Mouse (Mus musculus): ENCODE results near the gene 1700025C18Rik. TPM values are rescaled to one million over a fixed set of nuclear protein-coding genes. Genes with fewer than 3 reads are reported as not detected.

The 1700025C18Rik gene
- total RNA-seq (2015; ENCODE audit: low replicate concordance): not detected in 2 replicates
- total RNA-seq (2017; ENCODE audit: low replicate concordance): not detected in 2 replicates

DNA sequence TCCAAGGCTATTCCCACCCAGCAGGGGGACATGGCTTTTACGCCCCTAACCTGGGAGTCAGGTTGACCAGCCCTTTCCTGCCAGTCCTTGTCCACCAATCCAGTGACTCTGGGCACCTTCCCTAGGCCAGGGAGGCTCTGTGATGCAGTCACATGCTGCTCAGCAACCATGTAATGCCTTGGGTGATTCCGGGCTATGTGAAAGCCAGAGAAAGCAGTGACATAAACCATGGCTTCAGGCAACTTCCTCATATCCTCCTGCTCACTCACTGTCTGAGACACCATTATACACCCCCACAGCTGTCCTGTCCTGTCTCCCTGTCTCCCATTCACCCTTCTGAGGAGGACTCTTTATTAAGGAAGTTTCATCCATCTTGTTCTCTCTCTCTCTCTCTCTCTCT is at the start of gene 1700025C18Rik:
1700025C18Rik (minus strand) TSS at position 101 of the 400 bp plus-strand sequence.
- no peak for ATAC-seq (replicated peaks; ENCODE audit: low FRiP score, poor library complexity, severe bottlenecking)

DNA sequence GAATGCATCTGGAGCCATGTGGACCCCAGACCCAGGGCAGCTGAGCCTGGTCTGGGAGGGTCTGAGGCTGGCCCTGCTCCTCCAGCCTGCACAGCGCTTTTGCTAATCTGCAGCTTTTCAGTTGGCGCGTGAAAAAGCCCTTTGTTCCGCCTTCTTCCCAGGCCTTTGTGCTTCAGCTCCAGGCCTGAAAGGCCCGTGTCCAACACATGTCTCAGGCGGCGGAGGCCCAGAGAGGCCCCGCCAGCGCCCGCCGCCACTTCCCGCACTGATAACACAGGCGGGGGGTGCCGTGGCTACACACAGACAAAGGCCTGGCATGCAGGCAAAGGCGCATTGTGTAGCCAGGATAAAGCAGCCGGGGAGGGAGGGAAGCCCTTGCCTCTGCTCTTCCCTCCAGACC is 45.5 kb upstream of the 1700025C18Rik start:
- no peak for ATAC-seq (replicated peaks; ENCODE audit: low FRiP score, poor library complexity, severe bottlenecking)

DNA sequence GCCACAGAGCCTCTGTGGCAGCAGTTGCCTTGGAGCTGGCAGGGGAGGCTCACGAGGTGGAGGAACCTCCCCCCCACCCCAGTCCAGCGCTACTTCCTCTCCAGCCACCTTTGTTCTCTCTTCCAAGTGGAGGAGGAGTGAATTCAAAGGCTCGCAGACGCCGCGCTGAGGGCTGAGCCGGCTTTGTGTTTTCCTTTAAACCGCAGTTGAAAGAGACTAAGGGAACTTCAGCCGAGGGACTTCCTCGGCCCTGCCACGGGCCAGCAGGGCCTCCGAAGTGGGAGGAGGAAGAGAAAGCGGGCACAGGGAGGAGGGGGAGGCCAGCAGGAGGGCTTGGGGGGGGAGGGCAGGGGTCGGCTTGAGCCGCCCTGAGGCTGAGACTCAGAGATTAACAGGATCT is 43.0 kb upstream of the 1700025C18Rik start:
- no peak for ATAC-seq (replicated peaks; ENCODE audit: low FRiP score, poor library complexity, severe bottlenecking)

DNA sequence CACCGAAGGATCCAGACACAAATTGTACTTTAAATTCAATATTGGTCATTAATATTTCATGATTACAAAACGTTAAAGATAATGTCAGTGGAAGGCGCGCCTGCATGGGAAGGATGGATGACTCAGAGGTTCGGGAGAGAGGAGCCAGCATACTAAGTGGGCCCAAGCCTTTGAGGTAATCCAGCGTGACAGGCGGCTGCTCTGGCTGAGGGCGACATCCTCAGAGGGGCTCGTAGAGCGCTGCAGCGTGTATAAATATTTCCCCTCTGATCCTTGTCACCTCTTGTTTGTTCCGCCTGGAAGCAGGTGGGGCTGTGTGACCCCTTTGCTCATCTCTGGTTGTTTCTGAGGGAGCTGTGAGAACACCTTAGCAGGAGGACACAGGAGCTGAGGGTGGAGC is 40.9 kb upstream of the 1700025C18Rik start:
- ATAC-seq (replicated peaks; ENCODE audit: low FRiP score, poor library complexity, severe bottlenecking): no peak

DNA sequence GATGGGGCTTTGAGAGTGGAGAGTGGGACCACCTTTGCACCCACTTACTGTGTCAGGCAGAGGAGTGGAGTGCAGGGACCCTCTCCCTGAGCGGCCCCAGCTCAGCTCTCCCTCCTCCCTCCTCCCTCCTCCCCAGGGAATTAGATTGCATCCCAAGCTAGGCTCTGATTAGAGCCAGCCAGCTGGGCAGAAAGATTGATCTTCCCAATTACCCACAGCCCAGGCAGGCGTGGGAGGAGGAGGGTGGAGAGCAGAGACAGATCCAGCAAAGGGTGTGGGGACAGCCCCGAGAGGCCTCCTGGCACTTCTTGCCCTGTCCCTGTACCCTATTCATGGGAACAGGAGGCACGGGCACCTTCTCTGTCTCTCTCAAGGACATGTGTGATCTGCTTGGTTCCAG is 38.6 kb upstream of the 1700025C18Rik start:
- ATAC-seq (replicated peaks; ENCODE audit: low FRiP score, poor library complexity, severe bottlenecking): no peak

DNA sequence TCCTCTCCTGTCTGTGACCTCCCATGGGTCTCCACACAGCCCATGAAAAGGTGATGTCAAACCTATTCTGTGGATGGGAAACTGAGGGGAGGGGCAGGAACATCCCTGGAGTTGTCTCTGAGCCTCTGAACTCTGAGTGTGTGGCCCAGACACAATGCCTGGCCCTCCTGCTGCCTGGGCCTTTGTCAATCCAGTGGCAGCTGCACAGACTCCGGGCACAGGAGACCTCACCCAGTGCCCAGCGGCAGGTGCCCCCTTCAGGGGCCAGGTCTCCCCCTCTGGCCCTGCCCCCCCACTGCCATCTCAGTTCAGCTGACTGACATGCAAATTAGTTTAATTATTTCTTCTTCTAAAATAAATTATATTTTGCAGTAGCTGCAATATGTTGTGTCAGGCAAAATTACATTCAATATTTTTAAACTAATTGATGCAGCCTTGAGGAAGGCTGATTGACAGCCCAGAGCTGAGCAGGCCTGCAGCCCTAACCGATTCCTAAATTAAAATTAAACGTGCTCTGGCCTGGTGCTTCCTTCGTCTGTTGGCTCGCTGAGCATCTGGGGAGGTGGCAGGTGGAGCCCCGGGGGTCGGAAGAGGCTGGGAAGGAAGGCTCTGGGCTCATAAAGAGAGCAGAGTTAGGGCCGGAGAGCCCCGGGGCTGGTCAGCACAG is 36.5 kb upstream of the 1700025C18Rik start:
- ATAC-seq (replicated peaks; ENCODE audit: low FRiP score, poor library complexity, severe bottlenecking): no peak

DNA sequence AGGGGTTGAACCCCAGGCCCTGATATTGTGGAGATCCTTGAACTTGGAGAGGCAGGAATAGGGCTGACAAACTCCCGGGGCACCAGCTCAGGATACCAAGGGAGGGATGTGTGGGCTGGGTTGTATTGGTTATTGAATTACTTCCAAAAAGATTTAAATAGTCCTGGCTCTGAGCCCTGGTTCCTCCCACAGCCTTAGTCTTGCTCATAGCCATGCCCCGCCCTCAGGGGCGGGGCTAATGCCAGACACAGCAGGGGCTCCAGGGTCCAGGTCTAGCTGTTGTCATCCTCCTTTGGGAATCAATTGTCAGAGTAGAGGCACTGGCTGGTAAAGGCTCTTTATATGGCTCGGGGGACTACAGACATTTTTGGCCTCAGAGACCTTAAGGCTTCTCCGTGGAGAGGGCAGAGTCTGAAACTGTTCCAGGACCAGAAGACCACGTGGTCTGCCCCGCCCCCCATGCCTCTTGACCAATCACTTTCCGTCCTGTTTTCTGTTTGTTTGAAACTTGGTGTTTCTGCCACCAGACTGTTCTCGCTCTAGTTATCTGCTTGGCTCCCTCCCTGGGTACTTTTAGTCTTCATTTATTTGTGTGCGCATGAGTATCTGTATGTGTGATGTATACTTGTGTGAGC is 30.8 kb upstream of the 1700025C18Rik start:
- no peak for ATAC-seq (replicated peaks; ENCODE audit: low FRiP score, poor library complexity, severe bottlenecking)

DNA sequence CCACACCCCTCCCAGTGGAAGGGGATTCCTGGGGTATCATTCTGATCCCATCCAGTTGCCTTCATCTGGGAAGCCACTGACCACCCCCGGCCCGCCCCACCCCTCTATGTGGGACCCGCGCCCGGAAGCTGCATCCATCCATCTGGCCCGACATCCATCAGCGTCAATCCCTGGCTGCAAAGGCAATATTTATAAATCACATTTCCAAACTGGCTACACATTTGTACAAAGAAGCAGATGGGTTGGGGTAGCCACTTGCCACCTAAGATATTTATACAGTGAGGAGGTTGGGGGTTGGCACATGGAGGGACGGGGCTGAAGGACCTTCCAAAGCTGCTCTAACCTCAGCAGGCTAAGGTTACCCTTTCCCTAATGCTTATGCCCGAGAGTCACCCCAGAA is 30.2 kb upstream of the 1700025C18Rik start:
- no peak for ATAC-seq (replicated peaks; ENCODE audit: low FRiP score, poor library complexity, severe bottlenecking)

DNA sequence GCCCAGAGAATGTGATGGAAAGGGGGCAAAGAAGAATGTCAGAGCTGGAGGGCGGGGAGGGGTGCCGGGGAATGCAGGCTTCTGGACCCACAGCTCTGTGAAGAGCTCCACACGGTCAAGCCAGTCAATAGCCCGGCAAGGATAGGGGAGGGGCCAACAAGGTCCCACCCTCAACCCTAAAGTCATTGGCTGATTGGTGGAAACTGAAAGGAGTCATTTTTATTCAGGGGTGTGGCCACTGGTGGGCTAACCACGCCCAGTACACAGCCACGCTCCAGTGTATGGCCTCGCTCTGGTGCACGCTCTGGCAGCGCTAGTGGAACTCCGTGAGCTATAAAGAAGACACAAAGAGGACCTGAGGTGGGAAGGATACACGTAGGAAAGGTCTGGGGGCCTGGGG is 23.2 kb upstream of the 1700025C18Rik start:
- no peak for ATAC-seq (replicated peaks; ENCODE audit: low FRiP score, poor library complexity, severe bottlenecking)

DNA sequence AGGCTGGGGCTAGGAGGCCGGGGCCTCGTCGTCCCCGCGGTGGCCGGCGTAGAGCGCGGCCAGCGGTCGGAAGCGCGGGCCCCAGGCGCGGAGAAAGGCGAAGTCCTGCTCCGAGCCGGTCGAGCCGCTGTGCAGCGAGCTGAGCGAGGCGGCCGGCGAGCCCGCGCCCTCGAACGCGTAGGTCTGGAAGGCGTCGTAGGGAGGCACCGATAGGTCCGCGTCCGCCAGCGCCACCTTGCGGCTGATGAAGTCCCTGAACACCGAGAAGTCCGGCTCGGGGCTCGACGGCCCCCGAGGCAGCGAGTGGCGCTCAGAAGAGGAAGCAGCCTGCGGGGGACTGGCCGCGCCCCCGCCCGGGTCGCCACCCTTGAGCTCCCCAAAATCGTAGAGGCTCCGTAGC is 21.6 kb upstream of the 1700025C18Rik start:
- ATAC-seq (replicated peaks; ENCODE audit: low FRiP score, poor library complexity, severe bottlenecking): no peak

DNA sequence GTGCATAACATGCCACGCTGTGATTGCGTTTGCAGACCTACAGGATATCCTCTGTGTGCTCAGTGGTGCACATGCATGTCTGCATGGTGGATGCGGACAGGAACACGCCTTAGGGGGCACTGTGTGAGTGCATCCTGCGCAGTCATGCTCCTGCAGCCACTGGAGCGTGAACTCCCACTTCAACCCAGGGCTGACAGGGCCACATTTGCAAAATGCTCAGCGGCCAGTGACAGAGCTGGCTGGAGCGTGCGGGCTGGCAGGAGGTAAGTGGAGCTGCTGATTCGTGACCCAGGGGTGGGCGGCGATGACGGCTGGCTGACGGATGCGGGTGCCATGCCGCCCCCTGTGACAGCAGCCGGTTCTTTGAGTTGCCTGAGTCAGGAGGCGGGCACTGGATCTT is 16.0 kb upstream of the 1700025C18Rik start:
- no peak for ATAC-seq (replicated peaks; ENCODE audit: low FRiP score, poor library complexity, severe bottlenecking)

DNA sequence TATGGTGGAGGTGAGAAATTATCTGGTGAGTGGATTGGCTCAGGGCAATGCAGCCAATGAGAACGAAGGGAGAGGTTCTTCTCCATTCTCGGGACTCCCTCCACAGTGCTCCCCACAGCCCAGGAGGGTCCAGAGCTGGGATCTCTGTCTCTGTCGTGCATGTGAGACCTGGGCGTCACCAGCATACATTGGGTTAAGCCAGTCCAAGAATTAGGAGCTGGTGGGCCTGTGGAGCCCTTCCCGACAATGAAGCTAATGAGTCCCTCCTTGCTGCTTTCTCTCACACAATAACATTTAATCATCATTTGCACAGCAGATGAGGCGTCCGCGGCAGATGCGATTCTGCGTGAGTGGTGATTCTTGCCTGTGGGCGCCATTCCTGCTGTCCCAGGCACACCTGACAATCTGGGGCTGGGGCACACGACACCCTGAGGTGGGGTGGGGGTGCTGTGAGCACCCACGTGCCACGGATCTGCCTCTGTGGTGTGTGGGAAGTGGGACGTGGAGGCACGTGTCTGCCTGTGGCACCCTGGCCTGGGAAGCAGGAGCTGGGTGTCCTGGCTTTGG is 15.0 kb upstream of the 1700025C18Rik start:
- ATAC-seq (replicated peaks; ENCODE audit: low FRiP score, poor library complexity, severe bottlenecking): no peak

DNA sequence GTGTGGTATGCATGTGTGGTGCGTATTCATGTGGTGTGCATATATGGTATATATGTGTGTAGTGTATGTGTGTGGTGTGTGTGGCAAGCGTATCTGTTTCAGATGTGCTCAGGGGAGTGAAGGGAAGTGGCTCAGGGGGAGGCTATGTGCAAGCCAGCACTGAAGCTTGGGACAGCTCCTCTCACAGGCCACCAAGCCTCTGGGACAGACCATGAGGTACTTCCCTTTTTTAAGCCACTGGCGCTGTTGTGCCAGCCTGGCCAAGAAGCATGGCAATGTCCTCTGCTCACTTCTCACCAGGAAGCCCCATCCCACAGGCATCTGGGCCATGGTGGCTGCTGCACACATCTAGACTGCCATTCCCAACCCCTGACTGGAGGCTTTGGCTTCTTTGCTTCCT is 12.4 kb upstream of the 1700025C18Rik start:
- no peak for ATAC-seq (replicated peaks; ENCODE audit: low FRiP score, poor library complexity, severe bottlenecking)

DNA sequence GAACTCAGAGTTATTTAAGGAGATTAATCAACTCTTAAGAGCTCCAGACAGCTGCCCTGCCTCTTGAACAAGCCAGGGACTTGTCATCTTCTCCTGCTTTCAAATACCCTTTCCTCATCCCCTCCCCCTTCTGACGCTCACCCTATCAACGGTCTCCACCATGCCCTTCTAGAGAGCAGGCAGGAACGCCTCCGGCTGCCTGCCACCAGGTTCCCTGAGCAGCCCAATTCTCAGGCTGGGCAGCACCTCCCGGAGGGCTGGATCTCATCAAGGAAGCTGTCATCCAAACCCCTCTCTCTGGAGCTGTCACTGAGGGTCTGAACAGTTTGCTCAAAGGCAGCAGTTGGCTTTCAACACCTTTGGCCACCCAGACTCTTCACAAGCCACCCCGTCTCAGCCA is 10.2 kb upstream of the 1700025C18Rik start:
- no peak for ATAC-seq (replicated peaks; ENCODE audit: low FRiP score, poor library complexity, severe bottlenecking)

DNA sequence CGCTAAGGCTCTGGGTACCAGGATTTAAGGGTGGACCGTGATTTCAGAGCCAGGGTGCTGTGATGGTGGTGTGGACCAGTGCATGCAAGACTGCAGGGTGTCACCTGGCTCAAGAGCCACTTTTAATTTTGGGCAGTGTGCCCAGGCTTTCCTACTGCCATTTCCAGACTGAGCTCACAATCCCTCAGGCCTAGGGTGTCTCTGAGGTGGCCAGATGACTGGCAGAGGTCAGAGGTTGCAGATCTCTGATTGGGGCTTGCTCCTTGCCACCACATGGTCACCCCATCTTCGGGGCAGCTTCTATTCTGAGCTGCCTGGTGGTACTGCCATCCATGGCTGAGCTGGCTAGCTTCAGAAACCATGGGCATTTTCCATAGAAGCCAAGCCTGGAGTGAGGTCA is 8.3 kb upstream of the 1700025C18Rik start:
- no peak for ATAC-seq (replicated peaks; ENCODE audit: low FRiP score, poor library complexity, severe bottlenecking)

DNA sequence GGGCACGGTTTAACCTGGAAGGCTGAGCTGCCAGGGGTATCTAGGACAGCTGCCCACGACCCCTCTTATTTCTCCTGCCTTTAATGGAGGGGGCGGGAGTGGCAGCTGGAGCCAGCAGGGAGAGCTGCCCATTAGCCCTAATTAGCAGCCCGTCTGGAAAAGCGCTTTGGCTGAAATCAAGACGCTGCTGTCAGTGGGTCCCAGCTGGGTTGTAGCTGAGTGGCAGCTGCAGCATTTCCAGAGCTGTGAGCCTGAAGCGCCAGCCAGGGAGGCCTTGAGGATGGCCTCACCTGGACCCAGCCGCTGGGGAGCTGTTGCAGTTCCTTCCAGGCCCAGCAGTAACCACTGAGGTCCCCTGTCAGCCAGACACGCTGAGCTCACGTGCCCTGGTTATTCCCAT is 5.8 kb upstream of the 1700025C18Rik start:
- ATAC-seq (replicated peaks; ENCODE audit: low FRiP score, poor library complexity, severe bottlenecking): no peak

DNA sequence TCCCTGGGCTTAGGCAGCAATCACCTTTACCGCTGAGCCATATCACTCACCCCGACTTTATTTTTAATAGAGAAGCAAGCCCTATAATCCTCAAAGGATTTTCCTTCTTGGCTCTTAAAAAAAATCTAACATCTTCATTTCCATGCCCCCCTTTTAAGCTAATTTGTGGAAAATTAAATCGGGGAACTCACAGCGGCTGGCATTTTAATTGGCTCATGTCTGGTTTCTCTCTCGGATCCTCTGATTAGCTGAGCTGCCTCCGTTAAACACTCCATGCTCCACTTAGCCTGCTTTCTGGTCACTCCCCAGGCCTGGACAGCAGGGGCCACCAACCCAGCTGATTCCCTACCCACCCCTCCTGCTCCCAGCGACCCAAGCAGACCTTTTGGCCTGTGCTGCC is 1.8 kb upstream of the 1700025C18Rik start:
- ATAC-seq (replicated peaks; ENCODE audit: low FRiP score, poor library complexity, severe bottlenecking): no peak

DNA sequence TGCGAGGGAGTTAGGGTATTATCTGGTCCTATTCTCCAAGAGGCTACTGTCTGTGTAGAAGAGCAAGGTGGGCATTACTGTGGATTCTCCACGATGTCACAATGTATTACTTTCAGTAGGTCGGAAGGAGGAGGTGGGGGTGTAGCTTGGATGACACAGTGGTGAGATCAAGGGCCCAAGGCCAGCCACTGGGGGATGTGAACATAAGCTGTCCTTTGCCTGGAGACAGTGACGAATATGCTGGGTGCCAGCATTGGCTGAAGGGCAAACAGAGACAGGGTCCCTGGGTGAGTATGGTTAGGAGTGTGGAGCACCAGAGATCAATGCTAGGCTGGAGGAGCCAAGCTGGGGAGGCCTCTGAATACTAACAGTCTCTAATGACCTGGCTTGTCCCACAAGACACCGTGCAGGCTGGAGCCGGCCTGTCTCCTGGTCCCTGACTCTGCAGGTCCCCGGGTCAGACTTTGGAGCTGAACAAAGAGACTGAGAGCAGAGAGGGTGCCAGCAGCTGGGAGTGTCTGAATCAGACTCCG is 949 bp upstream of the 1700025C18Rik start:
- ATAC-seq (replicated peaks; ENCODE audit: low FRiP score, poor library complexity, severe bottlenecking): no peak

DNA sequence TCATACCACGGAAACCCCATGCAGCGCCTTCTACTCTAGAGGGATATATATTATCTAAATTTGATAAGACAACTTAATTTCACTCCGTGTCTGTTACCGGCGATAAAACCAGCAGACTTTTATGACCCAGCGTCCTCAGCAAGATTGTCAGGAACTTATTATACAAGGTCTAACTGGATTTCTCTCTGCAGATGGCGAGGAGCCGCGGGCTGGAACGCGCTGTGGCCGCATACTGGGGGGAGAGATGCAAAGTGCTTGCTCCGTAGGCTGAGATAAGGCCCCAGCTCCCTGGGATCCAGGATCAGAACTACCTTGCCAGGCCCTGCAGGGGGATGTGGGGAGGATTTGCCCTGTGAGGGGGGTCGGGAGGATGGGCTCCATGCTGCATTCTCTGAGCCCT is 1.1 kb downstream of the 1700025C18Rik start:
- no peak for ATAC-seq (replicated peaks; ENCODE audit: low FRiP score, poor library complexity, severe bottlenecking)

DNA sequence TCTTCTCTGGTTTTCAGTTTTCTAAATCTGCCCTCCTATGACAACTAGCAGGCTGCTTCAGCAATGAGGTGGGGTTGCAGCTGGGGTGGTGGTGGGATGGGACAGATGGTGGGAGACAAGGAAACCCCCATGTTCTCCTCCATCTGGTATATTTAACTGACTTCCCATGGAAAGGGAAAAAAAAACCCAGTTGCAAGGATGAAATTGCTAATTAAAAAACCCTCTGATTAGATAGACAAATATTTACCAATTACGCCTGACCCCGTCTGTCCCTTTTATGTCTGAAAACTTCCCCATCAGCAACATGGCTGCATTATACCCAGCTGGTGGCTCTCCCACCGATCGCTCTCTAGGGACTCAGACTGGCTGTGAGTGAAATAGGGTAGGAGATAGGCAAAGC is 3.9 kb downstream of the 1700025C18Rik start:
- no peak for ATAC-seq (replicated peaks; ENCODE audit: low FRiP score, poor library complexity, severe bottlenecking)

DNA sequence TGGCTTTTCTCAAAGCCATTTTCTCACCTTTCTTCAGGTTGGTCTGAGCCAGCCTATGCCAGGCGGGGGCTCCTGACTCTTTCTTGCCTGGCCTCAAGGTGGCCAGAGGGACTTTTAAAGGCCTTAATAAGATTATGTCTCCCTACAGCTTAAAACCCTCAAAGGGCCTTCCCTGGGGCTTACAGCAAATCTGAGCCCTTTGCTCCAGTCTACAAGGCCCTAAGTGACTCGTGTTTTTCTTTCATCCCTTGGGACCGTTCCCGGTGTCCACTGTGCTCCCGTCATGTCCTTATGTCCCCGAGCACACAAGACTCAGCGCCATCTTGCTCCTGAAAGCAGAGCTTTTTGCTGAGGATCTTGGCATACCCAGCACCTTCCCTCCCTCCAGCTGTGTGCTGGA is 9.3 kb downstream of the 1700025C18Rik start:
- ATAC-seq (replicated peaks; ENCODE audit: low FRiP score, poor library complexity, severe bottlenecking): no peak
